Mouse (Mus musculus): ENCODE measurements around the gene Cacng1. TPM values are rescaled to one million over a fixed set of nuclear protein-coding genes. Genes with fewer than 3 reads are reported as not detected.

Cacng1 gene
- polyA plus RNA-seq, 1 experiment from 2014 or later: 0.19 TPM

GRCm38 (mm10) chr11:107674006-107674405 lies 42.3 kb downstream of the Cacng1 start:
- Histone ChIP-seq H3K27me3 (replicated peaks) (no peaks in the 10 kb centered on the region), H3K27ac (no peak overlapping the region), H3K36me3 (peaks cover 14% of the 10 kb centered on the region; the same call in 1 of the 2 replicates), H3K4me1 (replicated peaks) (0 out of 2 replicates have a peak, but pooled peaks cover 2% of the 10 kb centered on the region), H3K9ac (no peak overlapping the region), H3K9me3 (no peaks in the 10 kb centered on the region), H3K4me2 (replicated peaks) (no peak overlapping the region), H3K4me3 (replicated peaks) (no peak overlapping the region)
- 72% methylated on average over 5 of the region's 5 CpGs for WGBS
- no peak for ATAC-seq

GRCm38 (mm10) chr11:107668977-107669376 lies 47.3 kb downstream of the Cacng1 start:
- no peak overlapping the region for H3K9ac ChIP-seq
- no peaks in the 10 kb centered on the region for H3K9me3 ChIP-seq
- no peaks in the 10 kb centered on the region for H3K27me3 ChIP-seq (replicated peaks)
- H3K4me3 ChIP-seq (replicated peaks): no peak overlapping the region
- 61% methylated on average over 4 of the region's 4 CpGs for WGBS
- H3K36me3 ChIP-seq: peaks cover 28% of the 10 kb centered on the region; the same call in 1 of the 2 replicates
- H3K4me2 ChIP-seq (replicated peaks): no peak overlapping the region
- no peak for ATAC-seq
- H3K27ac ChIP-seq: no peak overlapping the region
- no peaks in the 10 kb centered on the region for H3K4me1 ChIP-seq (replicated peaks)

GRCm38 (mm10) chr11:107668223-107668622 lies 48.1 kb downstream of the Cacng1 start:
- no peak overlapping the region for H3K27ac ChIP-seq
- no peaks in the 10 kb centered on the region for H3K4me1 ChIP-seq (replicated peaks)
- H3K9ac ChIP-seq: no peak overlapping the region
- no peaks in the 10 kb centered on the region for H3K9me3 ChIP-seq
- H3K4me2 ChIP-seq (replicated peaks): no peak overlapping the region
- H3K4me3 ChIP-seq (replicated peaks): no peak overlapping the region
- 92% methylated on average over 6 of the region's 6 CpGs for WGBS
- peaks cover 28% of the 10 kb centered on the region; the same call in 1 of the 2 replicates for H3K36me3 ChIP-seq
- no peak for ATAC-seq
- no peaks in the 10 kb centered on the region for H3K27me3 ChIP-seq (replicated peaks)

- no peak for ATAC-seq
- Histone ChIP-seq H3K27ac (no peak overlapping the region), H3K36me3 (peaks cover 24% of the 10 kb centered on the region; the same call in 1 of the 2 replicates), H3K9me3 (no peaks in the 10 kb centered on the region), H3K9ac (no peak overlapping the region), H3K4me2 (replicated peaks) (no peak overlapping the region), H3K4me3 (replicated peaks) (no peak overlapping the region), H3K4me1 (replicated peaks) (no peaks in the 10 kb centered on the region), H3K27me3 (replicated peaks) (no peaks in the 10 kb centered on the region)
- 66% methylated on average over 2 of the region's 2 CpGs for WGBS
These were observed 48.8 kb downstream of the Cacng1 start for GRCm38 (mm10) chr11:107667542-107667941.

DNA sequence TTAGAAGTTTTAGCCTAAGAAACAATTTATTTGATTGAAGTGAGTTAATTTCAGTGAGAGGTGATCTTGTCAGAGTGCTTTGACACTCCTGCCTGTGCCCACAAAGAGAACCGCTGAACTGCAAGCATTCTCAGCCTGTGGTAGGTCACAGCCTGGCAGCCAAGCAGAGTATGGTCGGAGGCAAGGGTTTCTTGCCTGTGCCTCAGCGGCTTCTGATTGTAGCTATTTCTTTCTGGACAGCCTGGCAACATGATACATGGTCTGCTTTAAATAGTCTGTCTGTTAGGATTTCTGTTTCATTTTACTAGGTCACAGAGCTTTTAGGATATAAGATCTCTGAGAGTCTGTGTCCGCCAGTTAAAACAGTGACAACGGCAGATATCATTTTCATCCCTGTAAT lies 53.7 kb downstream of the Cacng1 start:
- Histone ChIP-seq H3K27ac (no peak overlapping the region), H3K27me3 (replicated peaks) (no peaks in the 10 kb centered on the region), H3K4me1 (replicated peaks) (no peaks in the 10 kb centered on the region), H3K4me2 (replicated peaks) (no peak overlapping the region), H3K36me3 (peaks cover 14% of the 10 kb centered on the region), H3K4me3 (replicated peaks) (no peak overlapping the region), H3K9me3 (no peaks in the 10 kb centered on the region), H3K9ac (no peak overlapping the region)
- no peak for ATAC-seq
- 85% methylated on average over 5 of the region's 5 CpGs for WGBS

GRCm38 (mm10) chr11:107660452-107660851 lies 55.9 kb downstream of the Cacng1 start:
- Histone ChIP-seq H3K4me2 (replicated peaks) (no peak overlapping the region), H3K4me3 (replicated peaks) (no peak overlapping the region), H3K27ac (no peak overlapping the region), H3K4me1 (replicated peaks) (no peaks in the 10 kb centered on the region), H3K9ac (no peak overlapping the region), H3K36me3 (peaks cover 4% of the 10 kb centered on the region), H3K9me3 (no peaks in the 10 kb centered on the region), H3K27me3 (replicated peaks) (no peaks in the 10 kb centered on the region)
- ATAC-seq: no peak
- WGBS: 94% methylated on average over 4 of the region's 4 CpGs

DNA sequence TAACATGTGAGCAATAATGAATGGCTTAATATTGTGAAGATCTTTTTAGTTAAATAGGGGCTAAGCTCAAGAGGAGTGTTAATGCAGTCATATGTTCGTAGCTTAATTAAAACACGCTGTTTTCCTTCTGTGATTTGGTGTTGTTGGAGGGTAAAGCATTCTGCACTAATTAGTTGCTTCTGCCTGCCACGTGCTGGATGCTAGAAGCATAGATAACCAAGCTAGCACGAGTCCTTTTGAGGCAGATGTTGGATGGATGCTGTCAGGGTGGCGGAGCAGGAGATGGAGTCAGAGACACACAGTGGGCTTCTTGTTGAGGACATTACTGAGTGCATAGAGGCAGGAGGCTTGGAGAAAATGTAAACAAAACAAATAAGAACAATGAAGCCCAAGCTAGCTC lies 59.2 kb downstream of the Cacng1 start:
- H3K27me3 ChIP-seq (replicated peaks): no peaks in the 10 kb centered on the region
- no peak overlapping the region for H3K27ac ChIP-seq
- no peak for ATAC-seq
- H3K36me3 ChIP-seq: no peaks in the 10 kb centered on the region; the same call in none of the 2 replicates
- no peaks in the 10 kb centered on the region for H3K4me1 ChIP-seq (replicated peaks)
- no peaks in the 10 kb centered on the region for H3K9me3 ChIP-seq
- no peak overlapping the region for H3K4me2 ChIP-seq (replicated peaks)
- no peak overlapping the region for H3K4me3 ChIP-seq (replicated peaks)
- H3K9ac ChIP-seq: no peak overlapping the region
- 86% methylated on average over 5 of the region's 5 CpGs for WGBS

DNA sequence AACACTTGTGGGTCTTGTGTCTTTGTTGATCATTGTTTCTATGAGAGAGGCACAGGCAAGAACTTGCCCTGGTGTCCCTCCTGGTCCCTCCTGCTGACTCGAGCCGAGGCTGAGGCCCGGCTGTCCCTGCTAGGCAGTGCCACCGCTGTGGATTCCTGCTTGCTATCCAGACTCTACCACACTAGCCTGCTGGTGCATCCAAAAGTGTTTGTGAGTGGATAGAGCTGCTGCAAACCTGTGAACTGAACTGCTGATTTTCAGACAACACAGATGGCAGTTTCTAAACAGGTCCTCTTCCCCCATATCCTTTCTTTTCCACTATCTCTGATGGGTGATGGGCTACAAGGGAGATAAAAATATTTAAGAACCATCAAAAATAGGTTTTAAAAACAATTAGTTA lies 60.8 kb downstream of the Cacng1 start:
- Histone ChIP-seq H3K9ac (no peak overlapping the region), H3K27me3 (replicated peaks) (no peaks in the 10 kb centered on the region), H3K36me3 (no peaks in the 10 kb centered on the region), H3K9me3 (no peaks in the 10 kb centered on the region), H3K4me1 (replicated peaks) (0 out of 2 replicates have a peak, but pooled peaks cover 2% of the 10 kb centered on the region), H3K4me3 (replicated peaks) (no peak overlapping the region), H3K4me2 (replicated peaks) (no peak overlapping the region), H3K27ac (no peak overlapping the region)
- WGBS: 87% methylated on average over 4 of the region's 4 CpGs
- no peak for ATAC-seq

Other genes with a start within 250 kb of the Cacng1 start
- 13.3 and 14.2 TPM in 2 replicates for gene Pitpnc1, start 245.8 kb downstream of the Cacng1 start, polyA plus RNA-seq (2015; fragmentation: Nextera tagmentation; extraction: Ambion mirVana)
- 158 and 168 TPM in 2 replicates for gene Psmd12, start 237.0 kb downstream of the Cacng1 start, polyA plus RNA-seq (2015; fragmentation: Nextera tagmentation; extraction: Ambion mirVana)
- gene Helz, start 168.6 kb downstream of the Cacng1 start, polyA plus RNA-seq (2015; fragmentation: Nextera tagmentation; extraction: Ambion mirVana): 16.0 and 17.0 TPM in 2 replicates
- 4.1 and 5.8 TPM in 2 replicates for gene Cacng4, start 78.0 kb upstream of the Cacng1 start, polyA plus RNA-seq (2015; fragmentation: Nextera tagmentation; extraction: Ambion mirVana)
- gene Cacng5, start 198.5 kb upstream of the Cacng1 start, polyA plus RNA-seq (2015; fragmentation: Nextera tagmentation; extraction: Ambion mirVana): 0.63 and 0.76 TPM in 2 replicates